Mouse (Mus musculus) forebrain, embryonic 15.5 days (tissue): ENCODE data around the gene Zdhhc6. TPM values are rescaled to one million over a fixed set of nuclear protein-coding genes. Genes with fewer than 3 reads are reported as not detected.

Experiments
- ATAC-seq: fragments of 200-750 bp; cut with Nextera tagmentation; replicated peaks from 2 replicates; pipeline ENCODE4 v1.8.0; 2017; ENCODE audit warnings: mild to moderate bottlenecking, moderate TSS enrichment, moderate library complexity
- H3K27ac ChIP-seq: fragments of 300-500 bp; sonication (generic); replicated peaks from 2 replicates; pipeline ENCODE4 v1.5.1; 2015; ENCODE audit warnings: mild to moderate bottlenecking, inconsistent platforms
- H3K27me3 ChIP-seq: fragments of 300-500 bp; sonication (generic); 2 replicates; pipeline ENCODE4 v1.6.1; 2015; ENCODE audit warnings: inconsistent platforms
- H3K36me3 ChIP-seq: fragments of 300-500 bp; sonication (generic); 2 replicates; pipeline ENCODE4 v1.6.1; 2015; ENCODE audit warnings: mild to moderate bottlenecking, inconsistent platforms
- H3K4me1 ChIP-seq: fragments of 300-500 bp; sonication (generic); 2 replicates; pipeline ENCODE4 v1.6.1; 2015; ENCODE audit warnings: inconsistent platforms
- H3K4me2 ChIP-seq: fragments of 300-500 bp; sonication (generic); replicated peaks from 2 replicates; pipeline ENCODE4 v1.6.1; 2015; ENCODE audit warnings: mild to moderate bottlenecking, inconsistent platforms
- H3K4me3 ChIP-seq: fragments of 300-500 bp; sonication (generic); 2 replicates; pipeline ENCODE4 v1.5.1; 2015; ENCODE audit warnings: mild to moderate bottlenecking, inconsistent platforms
- H3K9ac ChIP-seq: fragments of 300-500 bp; sonication (generic); replicated peaks from 2 replicates; pipeline ENCODE4 v1.6.1; 2015; ENCODE audit warnings: mild to moderate bottlenecking, inconsistent platforms
- H3K9me3 ChIP-seq: fragments of 300-500 bp; sonication (generic); 2 replicates; pipeline ENCODE4 v1.6.1; 2016; ENCODE audit warnings: inconsistent platforms
- WGBS: fragments of 180-500 bp; shearing (Covaris S2); methylation state at CpG from one replicate; pipeline ENCODE4 v1.1.7; 2015; ENCODE audit warnings: mixed read lengths; 5-methylcytosine and 5-hydroxymethylcytosine counted together
- polyA plus RNA-seq: library from polyadenylated mRNA; unstranded; fragments of >200 nt; fragmentation: Nextera tagmentation; extraction: Ambion mirVana; gene quantifications from 2 replicates; pipeline ENCODE4 v1.2.1, GENCODE M21; 2015

The Zdhhc6 gene
- polyA plus RNA-seq, 1 experiment from 2014 or later: 66.4 TPM

DNA sequence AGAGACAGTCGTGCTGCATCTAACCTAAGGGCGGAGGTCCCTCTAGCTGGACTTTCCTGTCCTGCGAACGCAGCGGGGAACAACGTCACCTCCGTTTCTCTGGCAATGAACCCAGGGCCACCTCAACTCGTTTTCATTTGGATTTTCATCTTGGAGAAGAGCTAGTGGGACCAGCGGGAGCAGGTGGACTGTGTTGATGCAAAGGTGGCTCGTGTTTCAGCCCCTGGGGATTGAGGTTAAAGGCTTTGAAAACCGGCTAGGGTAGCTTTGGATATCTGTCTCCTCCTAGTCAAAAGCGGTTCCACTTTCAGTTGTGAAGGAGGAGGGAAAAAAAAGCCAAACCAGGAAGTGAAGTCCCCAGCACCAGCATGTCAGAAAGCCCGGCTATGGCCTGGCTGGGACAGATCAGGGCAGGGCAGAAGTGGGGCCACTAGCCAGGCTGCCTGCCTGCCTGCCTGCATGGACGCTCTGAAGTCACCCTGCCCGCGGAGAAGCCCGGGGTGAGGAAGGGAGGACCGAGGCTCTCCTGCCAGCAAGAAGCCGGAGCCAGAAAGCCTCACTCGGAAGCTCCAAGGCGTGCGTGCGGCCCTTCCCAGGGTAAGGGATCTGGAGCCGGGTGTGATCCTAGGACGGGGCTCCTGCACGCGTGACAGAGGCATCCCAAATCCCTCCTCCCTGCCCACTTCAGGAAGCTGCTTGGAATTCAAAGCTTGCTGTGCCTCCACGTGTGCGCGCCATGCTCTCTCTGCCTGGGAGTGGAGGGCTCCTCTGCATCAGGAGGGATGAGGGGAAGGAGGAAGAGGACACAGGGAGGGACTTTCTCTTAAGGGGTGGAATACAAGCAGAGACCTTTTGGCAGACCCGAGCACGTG, 62.0 kb downstream of the Zdhhc6 start:
- Histone ChIP-seq H3K36me3 (no peaks in the 10 kb centered on the region), H3K9me3 (no peaks in the 10 kb centered on the region), H3K4me3 (peak overlapping the region; percentile 60), H3K27me3 (no peaks in the 10 kb centered on the region), H3K4me1 (peaks cover 17% of the 10 kb centered on the region), H3K27ac (peak overlapping the region; percentile 28), H3K9ac (peak overlapping the region; percentile 67), H3K4me2 (peak overlapping the region; percentile 96)
- WGBS: under 1% methylated on average over 30 of the region's 32 CpGs
- peak; percentile 83 for ATAC-seq

DNA sequence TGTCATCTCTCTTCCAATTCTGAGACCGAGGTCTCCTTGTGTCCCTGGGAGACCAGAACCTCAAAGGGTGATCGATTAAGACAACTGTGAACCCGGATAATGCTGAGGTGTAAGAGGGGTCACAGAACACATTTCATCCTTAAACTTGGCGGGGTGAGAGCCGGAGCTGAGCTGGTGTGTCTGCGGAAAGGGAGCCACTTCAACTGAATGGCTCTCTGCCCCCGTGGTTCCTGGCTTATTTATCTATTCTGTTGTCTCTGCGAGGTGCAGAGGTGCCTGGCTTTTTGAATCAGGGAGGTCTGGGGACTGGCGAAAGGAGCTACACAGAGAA, 62.6 kb downstream of the Zdhhc6 start:
- peak overlapping the region; percentile 60 for H3K4me3 ChIP-seq
- H3K36me3 ChIP-seq: no peaks in the 10 kb centered on the region
- no peak overlapping the region for H3K27ac ChIP-seq
- WGBS: 4% methylated on average over 9 of the region's 9 CpGs
- H3K9me3 ChIP-seq: no peaks in the 10 kb centered on the region
- no peak for ATAC-seq
- no peaks in the 10 kb centered on the region for H3K27me3 ChIP-seq
- peak overlapping the region; percentile 96 for H3K4me2 ChIP-seq
- H3K4me1 ChIP-seq: peaks cover 17% of the 10 kb centered on the region
- peak overlapping the region; percentile 67 for H3K9ac ChIP-seq

DNA sequence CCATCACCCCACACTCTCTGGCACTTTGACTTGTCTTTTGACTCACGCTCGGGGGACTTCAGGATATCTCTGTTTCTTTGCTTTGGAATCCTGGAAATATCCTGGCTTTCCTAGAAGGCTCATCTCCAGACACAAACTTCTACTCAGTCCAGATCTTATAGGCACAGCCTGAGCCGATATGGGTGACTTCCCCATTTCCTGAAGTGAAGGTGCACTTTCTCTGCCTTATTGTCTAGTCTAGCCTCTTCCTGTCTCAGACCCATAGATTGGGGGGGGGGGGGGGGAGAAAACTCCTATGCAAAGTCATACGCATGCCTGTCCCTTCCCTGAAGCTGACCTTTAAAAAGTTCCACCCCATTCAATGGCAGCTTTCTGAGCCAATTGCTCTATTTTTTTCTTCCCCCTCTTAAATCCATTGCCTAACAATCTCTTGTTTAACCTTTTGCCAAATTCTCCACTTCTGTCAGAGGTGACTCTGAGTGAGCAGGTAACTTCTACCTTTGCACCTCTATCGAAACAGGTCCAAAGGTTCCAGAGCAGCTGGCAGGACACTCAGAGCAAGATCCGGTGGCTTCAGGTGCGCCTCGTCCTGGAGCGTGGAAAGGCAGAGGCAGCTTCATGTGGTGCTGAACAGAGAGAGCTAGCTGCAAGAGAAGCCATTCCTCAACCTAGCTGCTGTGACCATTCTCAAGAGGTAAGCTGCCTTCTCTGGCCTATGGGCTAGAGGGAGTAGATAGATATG, 64.3 kb downstream of the Zdhhc6 start, which contains the start of gene Acsl5:
Gene Acsl5 (plus strand): TSS at position 556 of the 742 bp plus-strand sequence.
- ATAC-seq: no peak
- H3K27ac ChIP-seq: no peak within 1 kb of the TSS
- 96% methylated on average over 9 of the region's 9 CpGs for WGBS
- no peaks in the 10 kb centered on the region for H3K36me3 ChIP-seq
- H3K4me2 ChIP-seq: no peak within 1 kb of the TSS
- H3K9ac ChIP-seq: no peak within 1 kb of the TSS
- peaks cover 17% of the 10 kb centered on the region for H3K4me1 ChIP-seq
- no peak within 1 kb of the TSS for H3K4me3 ChIP-seq
- no peaks in the 10 kb centered on the region for H3K27me3 ChIP-seq
- H3K9me3 ChIP-seq: no peaks in the 10 kb centered on the region

DNA sequence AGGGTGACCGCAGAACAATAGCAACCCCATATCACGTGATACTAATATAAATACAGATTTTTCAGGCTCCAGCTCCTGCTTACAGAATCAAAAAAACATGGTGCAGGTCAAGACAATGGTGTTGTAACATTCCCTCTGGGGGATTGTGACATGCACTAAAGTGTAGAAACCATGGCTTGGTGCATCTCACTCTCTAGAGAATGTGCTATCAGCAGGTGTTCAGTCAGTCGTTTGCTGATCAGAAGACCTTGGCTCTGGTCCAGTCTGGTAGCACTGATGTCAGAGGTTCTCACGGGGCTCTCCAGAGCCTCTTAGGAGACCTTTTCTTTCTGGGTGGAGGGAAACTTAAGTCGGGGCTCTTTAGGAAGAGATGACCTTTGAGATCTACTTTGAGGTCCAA, 65.4 kb downstream of the Zdhhc6 start:
- Histone ChIP-seq H3K36me3 (no peaks in the 10 kb centered on the region), H3K4me3 (no peak overlapping the region), H3K9me3 (no peaks in the 10 kb centered on the region), H3K4me2 (no peak overlapping the region), H3K9ac (no peak overlapping the region), H3K4me1 (peaks cover 17% of the 10 kb centered on the region), H3K27ac (no peak overlapping the region), H3K27me3 (no peaks in the 10 kb centered on the region)
- WGBS: 80% methylated on average over 5 of the region's 5 CpGs
- ATAC-seq: no peak

DNA sequence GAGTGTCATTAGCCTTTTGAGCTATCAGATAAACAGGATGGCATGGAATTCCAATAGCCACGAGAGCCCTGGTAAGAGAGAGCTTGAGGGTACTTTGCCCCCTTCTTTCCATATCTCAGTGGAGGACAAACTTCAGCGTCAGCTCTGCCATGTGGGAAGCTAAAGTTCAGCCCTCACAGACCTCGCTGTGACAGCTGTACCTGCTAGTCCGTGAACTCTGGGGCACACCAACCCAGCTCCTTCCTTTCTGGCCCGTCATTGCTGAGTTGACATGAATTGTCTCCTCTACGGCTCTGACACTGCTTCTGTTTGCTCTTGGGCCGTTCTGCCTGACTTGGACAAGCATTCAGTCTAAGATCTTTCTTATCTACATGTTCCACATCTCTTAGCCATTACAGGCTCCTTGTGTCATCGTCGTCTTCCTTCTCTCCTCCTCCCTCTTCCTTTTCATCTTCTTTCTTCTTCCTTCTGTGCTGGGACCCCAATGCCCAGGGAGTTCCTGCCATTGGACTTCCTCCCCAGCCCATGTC, 67.8 kb downstream of the Zdhhc6 start:
- H3K9me3 ChIP-seq: no peaks in the 10 kb centered on the region
- no peaks in the 10 kb centered on the region for H3K36me3 ChIP-seq
- no peak overlapping the region for H3K4me2 ChIP-seq
- H3K9ac ChIP-seq: no peak overlapping the region
- H3K4me3 ChIP-seq: no peak overlapping the region
- H3K27me3 ChIP-seq: no peaks in the 10 kb centered on the region
- 76% methylated on average over 9 of the region's 9 CpGs for WGBS
- ATAC-seq: no peak
- no peak overlapping the region for H3K27ac ChIP-seq
- peaks cover 2% of the 10 kb centered on the region; the same call in 1 of the 2 replicates for H3K4me1 ChIP-seq

DNA sequence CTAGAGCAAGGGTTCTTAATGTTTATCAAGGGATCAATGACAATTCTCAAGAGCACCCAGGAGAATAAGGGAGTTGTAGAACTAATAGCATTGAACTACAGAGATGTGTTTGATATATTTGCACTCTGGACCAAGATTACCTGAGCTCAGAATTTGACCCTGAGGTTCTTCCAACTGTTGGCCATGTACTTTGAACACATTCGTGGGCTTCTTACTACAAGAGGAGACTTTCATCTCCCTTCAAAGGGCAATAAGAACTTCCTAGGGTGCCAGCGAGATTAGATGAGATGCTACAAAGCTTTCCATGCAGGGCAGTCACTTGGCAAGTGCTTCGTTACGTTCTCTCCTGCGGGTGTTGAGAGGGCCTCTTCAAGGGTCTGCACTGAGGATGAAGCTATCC, 68.3 kb downstream of the Zdhhc6 start:
- ATAC-seq: no peak
- Histone ChIP-seq H3K27ac (no peak overlapping the region), H3K36me3 (no peaks in the 10 kb centered on the region), H3K27me3 (no peaks in the 10 kb centered on the region), H3K4me1 (no peaks in the 10 kb centered on the region), H3K4me3 (no peak overlapping the region), H3K4me2 (no peak overlapping the region), H3K9me3 (no peaks in the 10 kb centered on the region), H3K9ac (no peak overlapping the region)
- WGBS: 84% methylated on average over 5 of the region's 5 CpGs

DNA sequence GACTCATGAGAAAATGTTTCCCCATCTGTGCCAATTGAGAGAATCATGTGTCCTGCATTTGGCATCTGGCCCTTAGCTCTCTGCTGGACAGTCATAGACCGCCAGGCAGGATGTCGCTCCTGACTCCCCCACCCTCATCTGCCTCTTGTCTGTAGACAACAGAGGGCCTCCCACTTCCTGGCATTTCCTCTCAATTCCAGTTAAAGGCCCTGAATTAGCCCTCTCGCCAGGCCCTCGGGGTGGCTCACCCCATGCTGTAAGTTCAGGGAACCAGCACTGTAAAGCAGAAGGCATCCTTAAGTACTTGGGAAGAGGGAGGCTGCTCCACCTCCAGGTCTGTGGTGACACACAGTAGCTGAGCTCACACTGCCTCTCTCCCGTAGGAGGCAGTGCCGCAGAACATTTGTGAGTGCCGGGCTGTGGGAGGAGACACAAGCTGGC, 71.0 kb downstream of the Zdhhc6 start:
- no peaks in the 10 kb centered on the region for H3K4me1 ChIP-seq
- H3K4me2 ChIP-seq: no peak overlapping the region
- WGBS: 34% methylated on average over 7 of the region's 7 CpGs
- no peak overlapping the region for H3K4me3 ChIP-seq
- ATAC-seq: no peak
- no peaks in the 10 kb centered on the region for H3K9me3 ChIP-seq
- H3K9ac ChIP-seq: no peak overlapping the region
- no peak overlapping the region for H3K27ac ChIP-seq
- H3K27me3 ChIP-seq: no peaks in the 10 kb centered on the region
- H3K36me3 ChIP-seq: no peaks in the 10 kb centered on the region

DNA sequence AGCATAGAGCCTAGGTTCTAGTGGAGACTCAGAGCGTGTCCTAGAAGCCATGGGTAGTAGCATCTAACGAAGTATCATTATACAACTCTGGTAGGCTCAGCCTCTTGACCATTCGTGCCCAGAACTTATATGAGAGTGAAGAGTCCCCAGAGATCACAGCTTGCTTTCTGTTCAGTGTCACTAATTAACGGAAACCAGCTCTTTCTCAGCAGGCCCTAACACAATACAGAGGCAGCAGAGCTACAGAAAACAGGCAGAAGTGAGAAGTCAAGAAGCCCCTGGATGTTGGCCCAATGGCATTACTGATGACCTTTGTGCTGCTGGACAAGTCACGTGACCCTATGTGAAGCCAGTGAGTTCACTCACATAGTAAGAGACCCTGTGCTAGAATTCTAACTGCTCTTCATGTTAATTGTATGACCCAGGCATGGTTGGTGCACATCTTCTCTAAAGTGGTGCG, 74.6 kb downstream of the Zdhhc6 start, which contains the start of gene Gucy2g:
Gene Gucy2g (minus strand): TSS at position 51 of the 460 bp plus-strand sequence.
- Histone ChIP-seq H3K4me3 (no peak within 1 kb of the TSS), H3K4me1 (no peaks in the 10 kb centered on the region), H3K36me3 (no peaks in the 10 kb centered on the region), H3K27ac (no peak within 1 kb of the TSS), H3K27me3 (no peaks in the 10 kb centered on the region), H3K9me3 (no peaks in the 10 kb centered on the region), H3K9ac (no peak within 1 kb of the TSS), H3K4me2 (no peak within 1 kb of the TSS)
- 67% methylated on average over 6 of the region's 6 CpGs for WGBS
- no peak for ATAC-seq

DNA sequence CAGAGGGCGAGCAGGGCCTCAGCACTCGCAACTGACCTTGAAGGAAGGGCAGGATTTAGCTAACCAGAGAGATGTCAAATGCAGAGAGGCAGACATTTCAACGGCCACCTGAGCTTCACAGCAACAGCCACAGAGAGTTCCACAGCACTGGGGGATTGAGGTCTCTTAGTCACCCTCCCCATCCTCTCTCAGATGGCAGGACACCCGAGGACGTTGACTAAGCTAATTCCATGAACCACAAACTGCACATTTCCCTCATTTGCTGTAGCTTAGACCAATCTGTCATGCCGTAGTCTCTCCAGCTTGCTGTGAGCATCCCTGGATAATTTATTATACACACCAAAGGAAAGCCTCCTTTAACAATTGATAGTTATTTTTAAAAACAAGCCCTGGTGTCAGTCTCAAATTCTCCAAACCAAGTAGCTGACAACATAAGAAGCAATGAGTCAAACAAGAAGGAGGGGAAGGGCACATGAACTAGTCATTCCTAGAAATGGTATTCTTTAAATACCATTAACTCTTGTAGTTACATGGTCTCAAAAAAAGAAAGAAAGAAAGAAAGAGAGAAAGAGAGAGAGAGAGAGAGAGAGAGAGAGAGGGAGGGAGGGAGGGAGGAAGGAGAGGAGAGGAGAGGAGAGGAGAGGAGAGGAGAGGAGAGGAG, 75.9 kb downstream of the Zdhhc6 start:
- 90% methylated on average over 6 of the region's 6 CpGs for WGBS
- Histone ChIP-seq H3K4me2 (no peak overlapping the region), H3K36me3 (no peaks in the 10 kb centered on the region), H3K27ac (no peak overlapping the region), H3K4me3 (no peak overlapping the region), H3K4me1 (no peaks in the 10 kb centered on the region), H3K9me3 (no peaks in the 10 kb centered on the region), H3K9ac (no peak overlapping the region), H3K27me3 (no peaks in the 10 kb centered on the region)
- ATAC-seq: no peak

DNA sequence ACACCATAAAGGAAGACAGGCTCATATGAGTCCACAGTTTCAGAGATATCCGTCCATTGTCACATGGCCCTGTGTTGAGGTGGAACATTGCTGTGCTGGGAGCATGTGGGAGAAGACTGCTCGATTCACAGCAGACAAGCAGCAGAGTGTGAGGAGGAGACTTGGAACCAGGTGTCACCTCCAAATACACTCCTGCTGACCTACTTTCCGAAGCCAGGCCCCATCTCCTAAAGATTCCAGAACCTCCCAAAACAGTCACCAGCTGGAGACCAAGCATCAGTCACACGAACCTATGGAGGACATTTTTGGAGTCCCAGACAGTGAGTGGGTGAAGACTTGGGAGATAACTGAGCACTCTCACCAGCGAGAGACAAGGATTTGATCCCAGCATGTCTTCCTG, 79.3 kb downstream of the Zdhhc6 start:
- no peak for ATAC-seq
- 87% methylated on average over 5 of the region's 5 CpGs for WGBS
- H3K27ac ChIP-seq: no peak overlapping the region
- no peaks in the 10 kb centered on the region for H3K4me1 ChIP-seq
- no peak overlapping the region for H3K4me2 ChIP-seq
- H3K9ac ChIP-seq: no peak overlapping the region
- no peaks in the 10 kb centered on the region for H3K9me3 ChIP-seq
- H3K4me3 ChIP-seq: no peak overlapping the region
- no peaks in the 10 kb centered on the region for H3K27me3 ChIP-seq
- H3K36me3 ChIP-seq: no peaks in the 10 kb centered on the region

DNA sequence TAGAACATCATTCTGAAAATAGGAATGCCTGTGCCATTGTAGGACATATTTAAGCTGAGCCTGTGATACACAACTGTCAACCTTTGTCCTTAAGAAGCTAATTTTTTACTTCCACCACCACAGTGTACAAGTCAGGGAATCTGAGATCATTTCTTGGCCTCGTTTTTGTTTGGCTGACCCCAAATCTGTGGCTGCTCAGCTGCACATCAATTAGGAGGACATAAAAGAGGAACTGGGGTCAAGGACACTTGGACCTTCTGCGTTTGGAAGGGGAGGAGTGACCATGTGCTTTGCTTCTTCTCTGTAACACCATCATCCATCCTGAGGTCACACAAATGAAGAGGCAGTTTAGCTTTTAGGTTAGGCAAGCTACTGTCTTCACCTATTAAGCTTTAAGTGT, 79.8 kb downstream of the Zdhhc6 start:
- no peaks in the 10 kb centered on the region for H3K4me1 ChIP-seq
- no peak overlapping the region for H3K4me2 ChIP-seq
- no peak overlapping the region for H3K4me3 ChIP-seq
- H3K9ac ChIP-seq: no peak overlapping the region
- H3K36me3 ChIP-seq: no peaks in the 10 kb centered on the region
- H3K27me3 ChIP-seq: no peaks in the 10 kb centered on the region
- no peak for ATAC-seq
- no peaks in the 10 kb centered on the region for H3K9me3 ChIP-seq
- H3K27ac ChIP-seq: no peak overlapping the region
- 52% methylated on average over 2 of the region's 2 CpGs for WGBS

DNA sequence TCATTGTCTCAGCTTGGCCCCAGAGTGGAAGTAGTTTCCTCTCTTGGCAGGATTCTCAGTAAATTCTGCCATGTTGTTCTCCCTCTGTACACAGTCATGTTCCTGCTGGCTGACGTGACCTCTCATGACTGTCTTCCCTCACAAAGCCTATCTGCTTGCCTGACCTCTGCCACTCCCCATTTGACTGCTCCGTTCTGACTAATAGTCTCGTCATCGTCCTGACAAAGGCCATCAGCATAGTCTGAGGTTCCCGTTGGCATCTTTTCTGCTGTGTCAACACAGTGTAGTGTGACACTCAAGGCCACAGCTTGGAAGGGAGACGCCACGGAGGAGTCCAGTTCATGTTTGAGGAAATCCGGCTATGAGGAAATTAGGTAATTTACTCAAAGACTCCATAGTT, 83.7 kb downstream of the Zdhhc6 start:
- no peak for ATAC-seq
- WGBS: 72% methylated on average over 8 of the region's 8 CpGs
- Histone ChIP-seq H3K4me3 (no peak overlapping the region), H3K36me3 (no peaks in the 10 kb centered on the region), H3K4me2 (no peak overlapping the region), H3K27ac (no peak overlapping the region), H3K4me1 (no peaks in the 10 kb centered on the region), H3K27me3 (no peaks in the 10 kb centered on the region), H3K9me3 (no peaks in the 10 kb centered on the region), H3K9ac (no peak overlapping the region)
